Mouse (Mus musculus) forelimb bud, embryonic 11.5 days (tissue): ENCODE measurements around the gene Parp16.
A peak's percentile ranks its signal among the peaks of the same experiment; 100 is the strongest.
"Not testable (repeated sequence)": the region's sequence is repeated elsewhere in the genome, so short reads cannot be mapped to it uniquely, and the experiment has no call there.

Source experiments
- DNase-seq: peaks from one replicate; pipeline ENCODE4 v3.0.0-alpha.2; 2012; ENCODE audit warnings: low read depth, low spot score

Gene Parp16

GRCm38 (mm10) chr9:65243249-65243648 is 48.1 kb downstream of the Parp16 start:
- DNase-seq = no peak

GRCm38 (mm10) chr9:65244036-65244806 is 49.1 kb downstream of the Parp16 start:
- no peak for DNase-seq

- no peak for DNase-seq
These were observed 52.6 kb downstream of the Parp16 start for GRCm38 (mm10) chr9:65247502-65248376.

DNA sequence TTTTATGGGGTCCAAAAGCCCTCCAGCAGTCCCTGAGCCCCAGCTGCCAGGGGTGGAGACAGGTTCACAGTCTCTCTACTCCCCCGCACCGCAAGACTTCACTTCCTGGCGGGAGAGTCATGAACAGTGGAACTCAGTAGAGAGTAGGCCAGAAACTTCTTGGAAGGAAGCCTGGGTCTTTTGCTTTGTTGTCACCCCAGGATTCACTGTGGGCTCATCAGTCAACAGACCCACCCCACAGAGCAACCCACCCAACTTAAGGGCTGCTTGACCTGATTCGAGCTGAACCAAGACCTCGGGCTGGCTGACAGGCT is 53.2 kb downstream of the Parp16 start:
- DNase-seq = no peak

DNA sequence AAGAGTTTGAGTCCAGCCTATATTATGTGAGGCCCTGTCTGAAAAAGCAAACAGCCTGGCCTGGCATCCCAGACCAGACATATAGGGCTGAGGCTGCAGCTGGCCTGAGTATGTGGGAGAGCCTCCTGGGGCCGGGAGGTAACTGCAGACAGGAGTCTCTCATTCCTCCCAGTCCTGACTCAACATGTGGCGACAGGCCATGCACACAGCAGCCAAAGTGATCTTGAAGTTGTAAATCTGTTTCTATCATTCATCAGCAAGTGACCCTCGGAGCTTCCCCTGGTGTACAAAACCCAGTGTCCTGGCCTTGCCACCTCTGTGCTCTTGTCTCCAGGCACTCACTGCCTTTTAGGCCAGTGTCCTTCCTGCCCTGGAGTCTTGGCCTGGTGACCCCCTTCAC is 56.9 kb downstream of the Parp16 start:
- no peak for DNase-seq

- DNase-seq = no peak
These were observed 60.9 kb downstream of the Parp16 start for GRCm38 (mm10) chr9:65255906-65256600.

DNA sequence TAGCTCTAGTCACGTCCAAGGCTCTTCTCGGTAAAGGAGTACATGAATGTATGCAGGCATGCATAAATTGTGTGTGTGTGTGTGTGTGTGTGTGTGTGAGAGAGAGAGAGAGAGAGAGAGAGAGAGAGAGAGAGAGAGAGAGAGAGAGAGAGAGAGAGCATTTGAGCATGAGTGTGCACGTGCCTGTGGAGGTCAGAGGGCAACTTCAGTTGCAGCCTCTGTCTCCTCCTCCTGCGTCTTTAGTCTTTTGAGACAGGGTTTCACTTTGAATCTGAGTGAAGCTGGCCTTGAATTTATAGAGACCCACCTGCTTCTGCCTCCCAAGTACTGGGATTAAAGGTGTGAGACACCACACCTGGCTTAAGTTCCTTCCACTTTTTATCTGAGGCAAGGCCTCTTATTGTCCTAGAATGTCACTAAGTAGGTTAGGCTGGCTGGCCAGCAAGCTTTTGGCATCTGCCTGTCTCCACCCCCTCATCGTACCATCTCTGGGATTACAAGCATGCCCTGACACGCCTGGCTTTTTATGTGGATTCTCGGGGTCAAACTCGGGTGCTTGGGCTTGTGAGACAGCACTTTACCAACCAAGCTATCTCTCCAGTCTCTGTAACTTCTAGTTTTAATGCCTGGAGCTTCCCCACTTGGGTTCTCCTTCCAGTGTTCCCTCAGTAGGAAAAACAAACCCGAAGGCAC is 62.2 kb downstream of the Parp16 start:
- no peak for DNase-seq

GRCm38 (mm10) chr9:65259366-65259765 is 64.2 kb downstream of the Parp16 start:
- no peak for DNase-seq

DNA sequence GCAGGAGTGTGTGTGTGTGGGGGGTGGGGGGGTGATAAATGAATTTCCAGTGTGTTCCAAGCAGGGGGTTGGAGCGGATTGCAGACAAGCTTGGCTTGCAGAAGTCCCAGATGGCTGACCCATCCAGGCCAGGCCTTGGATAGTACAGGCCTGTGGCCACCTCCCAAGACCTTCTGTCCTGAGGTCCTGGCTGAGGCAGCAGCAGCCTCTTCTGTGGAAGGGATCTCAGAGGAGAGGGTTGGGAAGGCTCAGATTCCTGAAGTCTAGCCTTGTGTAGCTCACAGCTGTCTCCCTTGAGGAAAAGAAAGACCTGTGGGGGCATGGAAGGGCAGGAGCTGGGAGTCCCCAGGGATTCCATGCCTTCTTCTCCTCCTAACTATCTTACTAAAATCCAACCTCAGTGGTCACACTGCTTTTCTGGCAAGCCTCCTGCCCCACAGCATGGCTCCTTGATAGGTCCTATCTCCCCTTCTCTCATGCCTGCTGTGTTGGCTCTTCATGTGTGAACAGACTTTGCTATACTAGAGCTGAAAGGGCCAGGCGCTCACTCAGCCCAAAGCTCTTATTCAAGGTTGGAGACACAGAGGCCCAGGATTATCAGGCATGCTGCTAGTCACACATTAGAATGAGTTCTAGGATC is 66.6 kb downstream of the Parp16 start:
- DNase-seq = no peak

DNA sequence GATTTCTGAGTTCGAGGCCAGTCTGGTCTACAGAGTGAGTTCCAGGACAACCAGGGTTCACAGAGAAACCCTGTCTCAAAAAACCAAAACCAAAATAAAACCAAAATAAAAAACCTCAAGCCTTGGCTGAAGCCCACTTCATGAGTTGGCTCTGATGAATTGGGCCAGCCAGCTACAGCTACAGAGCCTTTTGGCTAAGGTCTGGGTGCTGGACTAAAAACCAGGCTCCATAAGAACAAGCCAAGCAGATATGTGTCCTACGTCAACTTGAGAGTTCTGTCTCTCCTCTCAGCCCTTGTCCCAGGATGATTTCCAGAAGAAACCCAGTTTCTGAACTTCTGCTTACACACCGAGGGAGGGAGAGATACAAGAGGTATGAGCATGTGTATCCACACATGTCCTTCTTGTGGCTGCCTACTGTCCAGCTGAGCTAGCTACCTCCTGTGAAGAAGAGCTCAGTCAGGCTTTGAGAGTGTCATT is 67.5 kb downstream of the Parp16 start:
- DNase-seq = no peak

GRCm38 (mm10) chr9:65264959-65265358 is 69.8 kb downstream of the Parp16 start, which contains the start of gene Cilp:
Gene Cilp (plus strand): TSS chr9:65265180.
- no peak for DNase-seq

- peak; percentile 31 for DNase-seq
These were observed 72.8 kb downstream of the Parp16 start for GRCm38 (mm10) chr9:65267742-65268515.

- no peak for DNase-seq
These were observed 78.1 kb downstream of the Parp16 start for GRCm38 (mm10) chr9:65273048-65273809.

DNA sequence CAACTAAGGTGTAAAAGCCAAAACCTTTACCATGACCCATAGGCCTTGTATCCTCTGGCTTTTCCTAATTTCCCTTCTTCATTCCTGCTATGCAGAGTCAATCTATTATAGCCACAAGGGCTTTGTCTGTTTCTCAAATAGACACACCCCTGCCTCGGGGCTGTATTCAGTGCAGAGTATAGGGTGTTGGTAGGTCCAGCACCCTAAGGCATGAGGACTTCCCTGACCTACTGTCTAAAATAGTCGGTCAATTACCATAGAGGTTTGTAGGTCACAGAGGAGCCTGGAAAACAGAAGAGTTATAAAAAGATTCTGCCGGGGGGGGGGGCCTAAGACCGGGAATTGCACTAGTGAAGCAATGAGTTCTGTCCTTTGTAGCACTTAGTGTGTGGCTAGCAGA is 78.7 kb downstream of the Parp16 start:
- no peak for DNase-seq

GRCm38 (mm10) chr9:65274851-65275250 is 79.7 kb downstream of the Parp16 start:
- not testable (repeated sequence) for DNase-seq

GRCm38 (mm10) chr9:65275810-65276530 is 80.8 kb downstream of the Parp16 start:
- no peak for DNase-seq

DNA sequence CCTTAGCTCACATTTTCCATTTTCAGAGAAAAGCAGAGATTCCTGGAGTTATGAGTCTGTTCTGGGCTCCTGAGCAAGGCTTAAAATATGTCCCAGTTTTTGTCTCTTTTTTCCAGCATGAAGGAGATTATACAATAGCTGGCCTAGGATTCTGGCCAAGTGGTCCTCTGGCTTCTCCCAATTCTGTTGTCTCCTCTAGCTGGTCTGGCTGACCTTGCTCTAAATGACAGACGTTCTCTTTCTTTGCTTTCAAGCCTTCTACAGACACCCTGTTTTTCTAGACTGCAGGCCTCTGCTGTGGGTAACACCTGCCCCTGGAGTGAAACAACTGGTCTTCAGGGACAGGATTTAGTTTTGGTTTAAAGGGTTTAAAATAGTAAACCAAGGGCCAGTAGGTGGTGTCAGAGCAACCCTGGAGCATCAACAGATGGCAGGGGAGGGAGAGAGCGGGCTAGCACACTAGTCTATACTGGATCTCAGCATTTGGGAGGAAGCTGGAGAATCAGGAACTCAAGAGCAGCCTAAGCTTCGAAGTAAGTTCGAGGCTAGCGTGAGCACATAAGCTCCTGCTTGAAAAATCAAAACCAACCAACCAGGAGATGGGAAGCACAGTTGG is 86.5 kb downstream of the Parp16 start:
- DNase-seq = no peak

GRCm38 (mm10) chr9:65283301-65283700 is 88.1 kb downstream of the Parp16 start:
- peak; percentile 52 for DNase-seq
